Mouse (Mus musculus) ovary, postnatal 36 days (tissue): ENCODE measurements at regions not wholly inside any gene's neighbourhood (a gene's known extent, or its start where the extent isn't known, plus 50 kb on each side); places are given as distances from the start of the nearest gene placed in this dataset.
"Not testable (repeated sequence)": the region's sequence is repeated elsewhere in the genome, so short reads cannot be mapped to it uniquely, and the experiment has no call there.

Experiments
- DNase-seq: peaks from one replicate; pipeline ENCODE4 v3.0.0; 2022; ENCODE audit warnings: low spot score, mixed read lengths

- DNase-seq = no peak
Measured at GRCm38 (mm10) chrX:77307374-77307773, 203.4 kb upstream of the Tbl1x start.

- DNase-seq = peak; percentile 6
Measured at GRCm38 (mm10) chrX:77314384-77314783, 196.4 kb upstream of the Tbl1x start.

GRCm38 (mm10) chrX:77323644-77324043 is 187.2 kb upstream of the Tbl1x start:
- DNase-seq = no peak

- DNase-seq = no peak
Measured at GRCm38 (mm10) chrX:77353181-77353580, 157.6 kb upstream of the Tbl1x start.

- DNase-seq = no peak
Measured at GRCm38 (mm10) chrX:77360551-77360950, 150.3 kb upstream of the Tbl1x start.

- no peak for DNase-seq
Measured at GRCm38 (mm10) chrX:77361106-77361505, 149.7 kb upstream of the Tbl1x start.

GRCm38 (mm10) chrX:77363657-77364056 is 147.2 kb upstream of the Tbl1x start:
- DNase-seq = no peak

DNA sequence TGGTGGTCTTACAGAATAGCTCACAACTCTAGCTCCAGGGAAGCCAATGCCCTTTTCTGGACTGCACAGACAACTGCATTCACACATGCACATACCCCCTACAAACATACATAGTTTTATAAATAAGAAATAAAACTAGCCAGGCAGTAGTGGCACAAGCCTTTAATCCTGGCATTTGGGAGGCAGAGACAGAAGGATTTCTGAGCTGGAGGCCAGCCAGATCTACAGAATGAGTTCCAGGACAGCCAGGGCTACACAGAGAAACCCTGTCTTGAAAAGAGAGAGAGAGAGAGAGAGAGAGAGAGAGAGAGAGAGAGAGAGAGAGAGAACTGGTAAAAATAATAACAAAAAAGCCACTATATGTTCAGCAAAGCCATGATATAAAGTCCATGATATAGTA is 143.5 kb upstream of the Tbl1x start:
- no peak for DNase-seq

- no peak for DNase-seq
Measured at GRCm38 (mm10) chrX:77387271-77387670, 123.5 kb upstream of the Tbl1x start.

DNA sequence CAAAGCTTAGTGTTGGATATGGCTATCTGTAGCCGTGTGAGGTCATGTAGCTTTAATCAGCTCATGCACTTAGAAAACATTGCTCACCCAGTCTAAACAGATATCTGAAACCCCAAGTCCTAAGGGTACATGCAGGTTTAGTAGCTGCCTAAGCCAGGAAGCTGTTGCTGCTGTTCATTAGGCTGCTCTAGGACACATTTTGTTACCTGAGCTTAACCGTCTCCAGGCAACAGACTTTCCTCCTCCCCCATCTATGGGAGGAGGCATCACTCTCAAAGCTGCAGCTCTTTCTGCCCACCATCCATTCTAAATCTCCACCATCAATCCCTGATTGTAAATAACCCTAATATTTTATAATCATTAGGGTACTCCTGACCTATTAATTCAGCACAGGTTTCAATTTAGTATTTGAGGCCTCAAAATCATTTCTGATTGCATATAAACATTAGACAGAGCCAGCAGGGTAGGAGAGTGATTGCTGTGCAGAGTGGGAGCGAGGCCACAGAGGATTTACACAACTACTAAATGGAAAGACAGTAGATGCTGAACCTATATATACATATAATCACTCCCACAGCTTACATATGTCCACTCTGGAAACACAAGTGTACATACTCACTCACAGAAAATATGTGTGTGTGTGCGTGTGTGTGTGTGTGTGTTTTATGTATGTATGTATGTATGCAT is 118.9 kb upstream of the Tbl1x start:
- DNase-seq = no peak

DNA sequence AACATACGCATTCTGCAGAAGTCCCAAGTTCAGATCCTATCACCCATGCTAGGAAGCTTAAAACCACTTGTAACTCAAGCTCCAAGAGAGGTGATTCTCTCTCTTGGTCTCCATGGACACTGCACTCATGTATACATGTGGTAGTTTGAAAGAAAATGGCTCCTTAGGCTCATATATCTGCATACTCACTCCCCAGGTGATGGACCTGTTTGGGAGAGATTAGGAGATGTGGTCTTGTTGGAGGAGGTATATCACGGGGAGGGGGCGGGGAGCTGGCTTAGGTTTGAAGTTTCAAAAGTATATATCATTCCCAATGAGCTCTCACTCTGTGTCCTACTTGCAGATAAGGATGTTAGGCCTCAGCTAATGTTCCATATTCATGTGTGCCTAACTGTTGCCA is 103.9 kb upstream of the Tbl1x start:
- DNase-seq = no peak

DNA sequence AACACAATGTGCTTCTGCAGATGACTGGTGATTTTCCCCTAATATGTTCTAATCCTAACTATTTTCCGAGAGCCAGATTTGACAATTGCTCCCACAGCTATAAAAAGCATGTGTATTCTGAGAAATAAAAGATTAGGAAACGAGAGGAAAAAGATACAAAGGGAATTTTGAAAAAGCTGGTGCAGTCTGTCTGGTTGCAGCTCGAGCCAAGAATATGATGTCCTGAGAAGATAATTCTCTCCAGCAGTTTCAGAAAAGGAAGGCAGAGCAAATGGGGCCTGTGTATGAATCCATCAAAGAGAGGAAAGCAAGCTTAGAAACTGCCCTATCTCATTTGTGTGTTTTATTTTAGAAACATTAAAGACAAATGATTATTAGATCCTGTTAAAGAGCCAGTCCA is 102.9 kb upstream of the Tbl1x start:
- no peak for DNase-seq

DNA sequence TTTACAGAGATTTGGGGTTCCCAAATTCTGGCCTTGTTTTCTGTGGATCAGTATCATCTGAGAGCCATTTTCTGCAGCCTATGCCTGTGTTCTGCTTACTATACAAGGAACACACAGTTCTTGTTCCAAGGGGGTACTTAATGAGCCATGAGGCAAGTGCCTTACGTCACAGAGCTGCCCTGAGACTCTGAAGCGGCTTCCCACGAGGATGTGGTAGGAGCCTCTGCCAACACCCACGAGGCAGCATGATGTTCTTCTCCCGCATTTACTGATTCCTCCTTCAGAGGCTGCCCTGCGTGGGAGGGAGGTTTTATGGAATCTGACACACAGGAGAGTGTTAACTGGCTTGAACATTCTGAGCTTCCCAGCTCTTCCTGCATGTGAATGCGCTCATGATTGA is 101.4 kb upstream of the Tbl1x start:
- DNase-seq = peak; percentile 7

DNA sequence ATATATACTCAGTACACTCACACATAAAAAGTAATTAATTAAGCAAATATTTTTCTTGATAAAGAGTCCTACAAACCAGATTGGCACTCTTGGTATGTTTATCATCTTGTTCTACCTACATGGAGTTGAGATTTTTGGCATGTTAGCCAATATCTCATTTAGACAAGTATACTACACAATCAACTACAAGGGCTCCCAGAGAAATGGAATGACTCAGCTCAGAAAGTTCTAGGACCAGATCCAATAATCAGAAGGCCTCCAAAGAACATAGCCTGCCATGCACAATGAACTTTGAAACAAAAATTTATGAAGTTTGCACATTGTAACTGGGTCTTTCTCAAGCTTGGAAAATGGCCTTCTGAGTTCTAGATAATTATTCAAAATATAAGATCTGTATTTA is 100.0 kb upstream of the Tbl1x start:
- DNase-seq = no peak

GRCm38 (mm10) chrX:77414156-77414555 is 96.7 kb upstream of the Tbl1x start:
- DNase-seq = no peak

- DNase-seq = no peak
Measured at GRCm38 (mm10) chrX:77417766-77418165, 93.0 kb upstream of the Tbl1x start.

DNA sequence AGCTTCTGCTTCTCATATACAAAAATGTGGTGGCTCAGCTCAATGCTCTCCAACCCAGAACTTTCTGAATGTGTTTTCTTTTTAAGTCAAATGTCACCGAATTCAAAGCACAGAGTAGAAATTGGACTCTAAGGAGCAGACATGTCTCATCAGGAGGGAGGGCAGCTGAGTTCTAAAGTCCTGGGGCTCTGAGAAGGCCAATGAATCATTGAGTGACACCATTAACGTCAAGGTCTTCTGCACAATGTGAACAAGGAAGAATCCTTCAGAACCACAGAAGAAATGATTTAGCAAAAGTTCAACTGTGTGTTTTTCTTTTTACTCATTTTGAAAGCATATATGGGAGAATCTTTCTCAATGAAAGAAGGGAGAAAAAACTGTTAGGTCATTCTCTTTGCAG is 88.6 kb upstream of the Tbl1x start:
- DNase-seq = no peak

DNA sequence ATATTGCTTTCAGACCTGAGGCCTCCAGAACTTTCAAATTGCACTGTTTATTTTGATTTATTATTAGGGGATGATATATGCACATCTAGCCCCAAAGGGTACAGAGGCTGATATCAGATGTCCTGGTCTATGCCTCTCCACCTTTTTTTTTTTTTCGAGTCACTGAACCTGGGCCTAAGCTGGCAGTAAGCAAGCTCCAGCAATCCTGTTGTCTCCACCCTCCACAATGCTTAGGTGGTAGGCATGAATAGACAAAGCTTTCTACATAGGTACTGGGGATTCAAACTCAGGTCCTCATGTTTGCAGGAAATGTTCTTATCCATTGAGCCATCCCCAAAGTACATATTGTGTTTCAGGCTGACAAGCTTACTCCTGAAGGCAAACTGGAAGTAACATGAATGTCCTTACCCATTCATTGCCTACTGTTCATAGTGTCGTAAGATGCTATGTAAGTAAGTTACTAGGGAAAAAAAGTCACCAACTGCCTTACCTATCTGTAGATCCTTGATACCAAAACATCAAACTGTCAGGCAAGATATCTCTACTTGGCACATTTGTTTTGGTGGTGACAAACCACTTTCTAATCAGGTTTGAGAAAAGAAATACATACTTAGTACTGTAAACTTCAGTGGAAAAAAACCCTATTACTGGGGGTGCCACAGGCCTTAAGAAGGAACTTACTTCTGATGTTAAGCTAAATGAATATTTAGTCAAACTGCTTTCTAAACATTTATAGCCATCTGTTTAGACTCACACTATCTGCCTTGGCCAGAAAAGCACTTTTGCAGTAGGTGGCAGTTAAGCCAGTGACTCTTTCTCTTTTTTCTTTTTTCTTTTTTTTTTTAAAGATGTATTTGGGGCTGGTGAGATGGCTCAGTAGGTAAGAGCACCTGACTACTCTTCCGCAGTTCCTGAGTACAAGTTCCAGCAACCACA is 85.8 kb upstream of the Tbl1x start:
- DNase-seq = no peak

DNA sequence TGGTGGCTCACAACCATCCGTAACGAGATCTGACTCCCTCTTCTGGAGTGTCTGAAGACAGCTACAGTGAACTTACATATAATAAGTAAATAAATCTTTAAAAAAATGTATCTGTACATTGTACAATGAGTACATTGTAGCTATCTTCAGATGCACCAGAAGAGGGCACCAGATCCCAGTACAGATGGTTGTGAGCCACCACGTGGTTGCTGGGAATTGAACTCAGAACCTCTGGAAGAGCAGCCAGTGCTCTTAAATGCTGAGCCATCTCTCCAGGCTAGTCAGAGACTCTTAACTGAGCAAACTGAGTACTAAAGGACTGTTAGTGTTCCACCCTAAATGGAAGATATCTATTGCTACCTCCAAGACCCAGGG is 85.1 kb upstream of the Tbl1x start:
- DNase-seq = not testable (repeated sequence)

- DNase-seq = not testable (repeated sequence)
Measured at GRCm38 (mm10) chrX:77426836-77427235, 84.0 kb upstream of the Tbl1x start.

DNA sequence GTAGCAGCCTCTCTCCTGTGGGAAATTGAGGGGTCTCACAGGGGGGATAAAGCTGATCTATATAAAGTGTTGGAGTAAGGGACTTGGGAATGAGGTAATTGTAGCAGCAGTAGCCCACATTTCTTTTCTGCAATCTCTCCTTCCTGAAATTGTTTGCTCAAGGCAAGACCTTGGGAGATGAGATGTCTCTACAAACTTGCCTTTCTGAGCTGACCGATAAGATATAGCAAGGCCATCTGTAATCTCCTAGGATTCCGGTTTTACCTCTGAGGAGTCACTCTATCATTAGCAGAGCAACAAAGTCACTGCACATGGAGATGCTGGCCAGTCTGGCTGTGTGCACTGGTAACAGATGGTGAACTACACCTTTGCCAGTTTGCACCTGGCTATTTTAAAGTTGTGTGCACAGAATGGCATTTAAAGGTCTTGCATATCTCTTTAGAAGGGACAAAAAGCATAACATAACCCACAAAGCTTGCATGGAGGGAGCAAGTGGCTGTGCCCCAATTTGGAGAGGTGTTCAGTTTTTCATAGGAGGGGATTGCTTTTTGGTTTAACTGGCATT is 78.7 kb upstream of the Tbl1x start:
- DNase-seq = no peak

GRCm38 (mm10) chrX:77432846-77433810 is 77.7 kb upstream of the Tbl1x start:
- DNase-seq = peak; percentile 93
